Mouse (Mus musculus) MEL (cell line): ENCODE measurements around the gene Cdk12. TPM values are rescaled to one million over a fixed set of nuclear protein-coding genes. Genes with fewer than 3 reads are reported as not detected.

ENCODE experiments used
- DNase-seq: peaks from one replicate; pipeline ENCODE4 v3.0.0; 2011; ENCODE audit warnings: low read depth, low spot score
- H3K27ac ChIP-seq: 2 replicates; pipeline ENCODE4 v1.5.1; 2012; ENCODE audit warnings: low read depth, mild to moderate bottlenecking, control low read depth, low read length, moderate library complexity; ENCODE audit not compliant: control insufficient read depth
- H3K27me3 ChIP-seq, 2 experiments: fragments of 150-350 bp in 1 of 2; sonication (generic) in 1 of 2; 2 replicates each; pipeline ENCODE4 v1.6.1; 2012; ENCODE audit warnings: low read length in 2 of 2, mild to moderate bottlenecking in 2 of 2, improper control_type of control experiment in 1 of 2, moderate library complexity in 1 of 2; ENCODE audit not compliant: insufficient read depth in 2 of 2, control insufficient read depth in 1 of 2
- H3K36me3 ChIP-seq, 2 experiments: 2 replicates each; pipeline ENCODE4 v1.6.1; 2012 to 2014; ENCODE audit warnings: low read length in 2 of 2, improper control_type of control experiment in 1 of 2, inconsistent platforms in 1 of 2, mild to moderate bottlenecking in 1 of 2; ENCODE audit not compliant: insufficient read depth in 2 of 2, control insufficient read depth in 1 of 2
- H3K4me1 ChIP-seq, 2 experiments: fragments of 150-350 bp in 1 of 2; sonication (generic) in 1 of 2; 2 replicates each; pipeline ENCODE4 v1.6.1; 2012; ENCODE audit warnings: low read length in 2 of 2, improper control_type of control experiment in 1 of 2, mild to moderate bottlenecking in 1 of 2; ENCODE audit not compliant: insufficient read depth in 2 of 2, control insufficient read depth in 1 of 2
- H3K4me3 ChIP-seq, 2 experiments: fragments of 150-350 bp in 1 of 2; sonication (generic) in 1 of 2; 2 replicates each; pipeline ENCODE4 v1.5.1; 2012; ENCODE audit warnings: low read depth in 2 of 2, low read length in 2 of 2, mild to moderate bottlenecking in 2 of 2, moderate library complexity in 2 of 2, control low read depth in 1 of 2, improper control_type of control experiment in 1 of 2; ENCODE audit not compliant: control insufficient read depth in 1 of 2, insufficient read depth in 1 of 2
- H3K79me2 ChIP-seq: 2 replicates; pipeline ENCODE4 v1.6.1; 2012; ENCODE audit warnings: mild to moderate bottlenecking, low read length, moderate library complexity; ENCODE audit not compliant: control insufficient read depth, poor library complexity, insufficient read depth
- H3K9ac ChIP-seq: 2 replicates; pipeline ENCODE4 v1.6.1; 2012; ENCODE audit warnings: low read depth, mild to moderate bottlenecking, control low read depth, low read length, moderate library complexity; ENCODE audit not compliant: control insufficient read depth, poor library complexity, severe bottlenecking
- H3K9me3 ChIP-seq: fragments of 150-350 bp; sonication (generic); replicated peaks from 2 replicates; pipeline ENCODE4 v1.6.1; 2012; ENCODE audit warnings: mild to moderate bottlenecking, low read length, improper control_type of control experiment, moderate library complexity; ENCODE audit not compliant: insufficient read depth
- CHD1 ChIP-seq: IDR thresholded peaks from 2 replicates; pipeline ENCODE4 v1.6.1; 2012; ENCODE audit warnings: low read depth, mild to moderate bottlenecking, inconsistent platforms, low read length, improper control_type of control experiment
- CHD2 ChIP-seq: IDR thresholded peaks from 2 replicates; pipeline ENCODE4 v1.6.1; 2011; ENCODE audit warnings: low read length, improper control_type of control experiment
- E2F4 ChIP-seq: IDR thresholded peaks from 2 replicates; pipeline ENCODE4 v1.6.1; 2011; ENCODE audit warnings: low read depth, low read length, improper control_type of control experiment, borderline replicate concordance
- ELF1 ChIP-seq: IDR thresholded peaks from 2 replicates; pipeline ENCODE4 v1.6.1; 2014; ENCODE audit warnings: low read depth, mild to moderate bottlenecking, inconsistent platforms, low read length, improper control_type of control experiment, moderate library complexity
- ETS1 ChIP-seq: IDR thresholded peaks from 2 replicates; pipeline ENCODE4 v1.6.1; 2012; ENCODE audit warnings: low read depth, mild to moderate bottlenecking, inconsistent platforms, low read length, improper control_type of control experiment, moderate library complexity
- GABPA ChIP-seq: IDR thresholded peaks from 2 replicates; pipeline ENCODE4 v1.6.1; 2012; ENCODE audit warnings: low read depth, mild to moderate bottlenecking, inconsistent platforms, low read length, improper control_type of control experiment, moderate library complexity
- GATA1 ChIP-seq: IDR thresholded peaks from 2 replicates; pipeline ENCODE4 v1.6.1; 2011; ENCODE audit warnings: low read depth, low read length, improper control_type of control experiment
- MAX ChIP-seq: IDR thresholded peaks from 2 replicates; pipeline ENCODE4 v1.6.1; 2011; ENCODE audit warnings: low read length, improper control_type of control experiment
- MEF2A ChIP-seq: IDR thresholded peaks from 2 replicates; pipeline ENCODE4 v1.6.1; 2014; ENCODE audit warnings: low read depth, mild to moderate bottlenecking, inconsistent platforms, low read length, improper control_type of control experiment; ENCODE audit not compliant: poor library complexity, insufficient replicate concordance, severe bottlenecking; ENCODE audit errors: extremely low read depth
- NELFE ChIP-seq: IDR thresholded peaks from 2 replicates; pipeline ENCODE4 v1.6.1; 2011; ENCODE audit warnings: low read depth, low read length, improper control_type of control experiment
- POLR2AphosphoS5 ChIP-seq: IDR thresholded peaks from 2 replicates; pipeline ENCODE4 v1.6.1; 2012; ENCODE audit warnings: low read depth, borderline replicate concordance, mild to moderate bottlenecking, inconsistent platforms, low read length, moderate library complexity, mixed read lengths
- RCOR1 ChIP-seq: IDR thresholded peaks from 2 replicates; pipeline ENCODE4 v1.6.1; 2012; ENCODE audit warnings: low read depth, mild to moderate bottlenecking, inconsistent platforms, low read length, improper control_type of control experiment
- SMC3 ChIP-seq: IDR thresholded peaks from 2 replicates; pipeline ENCODE4 v1.6.1; 2011; ENCODE audit warnings: low read depth, low read length, improper control_type of control experiment
- TAL1 ChIP-seq: IDR thresholded peaks from 2 replicates; pipeline ENCODE4 v1.6.1; 2012; ENCODE audit warnings: mild to moderate bottlenecking, inconsistent platforms, low read length, moderate library complexity, mixed read lengths
- TBP ChIP-seq: IDR thresholded peaks from 2 replicates; pipeline ENCODE4 v1.8.0; 2011; ENCODE audit warnings: low read depth, low read length, improper control_type of control experiment
- TCF12 ChIP-seq: IDR thresholded peaks from 2 replicates; pipeline ENCODE4 v1.6.1; 2014; ENCODE audit warnings: low read depth, mild to moderate bottlenecking, inconsistent platforms, low read length, improper control_type of control experiment, moderate library complexity
- USF2 ChIP-seq, 2 experiments: IDR thresholded peaks; 2 replicates each; pipeline ENCODE4 v1.6.1; 2011 to 2012; ENCODE audit warnings: improper control_type of control experiment in 2 of 2, low read length in 2 of 2, borderline replicate concordance in 1 of 2, inconsistent platforms in 1 of 2, low read depth in 1 of 2, mild to moderate bottlenecking in 1 of 2; ENCODE audit not compliant: insufficient read depth in 1 of 2
- ZC3H11A ChIP-seq: IDR thresholded peaks from 2 replicates; pipeline ENCODE4 v1.6.1; 2012; ENCODE audit warnings: low read depth, mild to moderate bottlenecking, inconsistent platforms, low read length, improper control_type of control experiment
- ZKSCAN1 ChIP-seq: IDR thresholded peaks from 2 replicates; pipeline ENCODE4 v1.6.1; 2012; ENCODE audit warnings: low read depth, mild to moderate bottlenecking, inconsistent platforms, low read length, improper control_type of control experiment, moderate library complexity
- ZNF384 ChIP-seq: IDR thresholded peaks from 2 replicates; pipeline ENCODE4 v1.6.1; 2012; ENCODE audit warnings: low read depth, mild to moderate bottlenecking, inconsistent platforms, low read length, improper control_type of control experiment
- polyA plus RNA-seq, 2 experiments: library from polyadenylated mRNA; stranded (reverse) in 1 of 2; unstranded in 1 of 2; fragments of >175 nt in 1 of 2; fragments of >200 nt in 1 of 2; gene quantifications; 2 replicates each; pipeline versions ENCODE4 v1.2.1 to v1.2.4; 2012; ENCODE audit warnings: low replicate concordance in 2 of 2, low read depth in 1 of 2; ENCODE audit not compliant: insufficient read length in 2 of 2, insufficient read depth in 1 of 2, missing spikeins in 1 of 2
- total RNA-seq: library from RNA; depleted of rRNA; stranded (reverse); fragments of 300-350 nt; gene quantifications from 2 replicates; pipeline ENCODE4 v1.2.3, GENCODE M21; 2012

The Cdk12 gene
- total and polyA plus RNA-seq, 3 experiments = 34.3 to 45.5 (median 34.6) TPM

GRCm38 (mm10) chr11:98284230-98284629 lies 81.4 kb downstream of the Cdk12 start:
- no peaks in the 10 kb centered on the region for H3K4me1 ChIP-seq
- no peak overlapping the region for H3K4me3 ChIP-seq
- no peak for DNase-seq
- TF ChIP-seq TAL1 = no peak
- TF ChIP-seq TBP = no peak
- TF ChIP-seq E2F4 = no peak
- no peak for TF ChIP-seq RCOR1
- no peak for TF ChIP-seq CHD2
- TF ChIP-seq TCF12 = no peak
- TF ChIP-seq MAX = no peak
- TF ChIP-seq POLR2AphosphoS5 = no peak
- TF ChIP-seq ZKSCAN1 = no peak
- no peak for TF ChIP-seq ELF1
- TF ChIP-seq GABPA = no peak
- TF ChIP-seq CHD1 = no peak
- no peak for TF ChIP-seq NELFE
- TF ChIP-seq ZC3H11A = no peak
- TF ChIP-seq MEF2A = no peak
- TF ChIP-seq SMC3 = no peak
- TF ChIP-seq ETS1 = no peak
- no peak for TF ChIP-seq USF2 (IDR thresholded peaks at IDR 0.05; ENCODE audit: borderline replicate concordance in 1 of 2, insufficient read depth in 1 of 2, low read depth in 1 of 2, low read length in 2 of 2)
- no peak for TF ChIP-seq GATA1
- no peaks in the 10 kb centered on the region for H3K27me3 ChIP-seq
- no peaks in the 10 kb centered on the region; a peak in 1 of 4 replicates for H3K36me3 ChIP-seq
- no peaks in the 10 kb centered on the region for H3K9me3 ChIP-seq
- no peak overlapping the region for H3K9ac ChIP-seq
- no peaks in the 10 kb centered on the region for H3K79me2 ChIP-seq
- no peak overlapping the region for H3K27ac ChIP-seq

GRCm38 (mm10) chr11:98285368-98285767 lies 82.5 kb downstream of the Cdk12 start:
- Histone ChIP-seq H3K79me2 (no peaks in the 10 kb centered on the region), H3K27me3 (no peaks in the 10 kb centered on the region), H3K9me3 (no peaks in the 10 kb centered on the region), H3K4me3 (no peak overlapping the region), H3K27ac (no peak overlapping the region), H3K9ac (no peak overlapping the region), H3K36me3 (no peaks in the 10 kb centered on the region; a peak in 1 of 4 replicates), H3K4me1 (no peaks in the 10 kb centered on the region)
- no peak for TF ChIP-seq ZC3H11A
- peak; percentile 81 for TF ChIP-seq ZNF384
- TF ChIP-seq, all 39 proteins: peak for 1
- DNase-seq = peak; percentile 42
